In the genomic region with DNA sequence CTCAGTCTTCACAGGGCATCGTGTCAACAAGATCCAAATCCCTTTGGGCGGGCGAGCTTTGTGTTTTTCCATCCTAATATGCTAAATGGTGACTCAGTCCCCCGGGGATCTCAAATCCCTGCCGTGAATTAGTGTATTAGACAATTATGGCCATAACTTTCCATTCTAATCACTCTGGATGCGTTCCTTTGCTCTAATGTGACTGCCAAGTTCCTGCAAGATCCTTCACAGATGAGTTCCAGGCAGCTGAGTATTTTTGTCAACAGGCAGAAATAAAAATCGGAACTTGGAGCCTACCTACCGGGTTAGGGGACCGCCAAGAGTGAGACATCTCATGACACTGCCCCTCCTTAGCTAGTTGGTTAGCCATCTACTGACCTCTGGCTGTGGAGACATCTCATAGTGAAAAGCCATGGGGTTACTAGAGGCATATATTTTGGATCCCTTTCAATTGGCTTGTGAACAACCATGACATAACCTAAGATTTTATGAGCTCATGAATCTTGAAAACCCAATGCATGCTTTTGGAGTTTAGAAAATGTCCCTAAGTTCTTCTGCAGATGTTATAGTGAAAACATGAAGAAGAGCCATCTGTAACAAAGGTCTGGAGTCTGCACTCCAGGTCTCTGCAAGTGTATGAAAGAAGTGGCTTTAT, we compare ENCODE assay signal across 14 mouse cellular contexts.
DNase-seq lines count a peak whose midpoint lies in the region; ATAC-seq and TF ChIP-seq lines count a peak whose summit lies in the region.
"Had no signal": no experiment of that assay in that cellular context is flagged by ENCODE, and none has a peak within 500 bp of the region (broad histone marks: within the 10 kb centered on the region; RNA-seq: fewer than 3 reads in every experiment).

No protein-coding gene starts in this region.

- ATAC-seq in kidney, embryonic 16.5 days (ENCODE audit: low FRiP score, low TSS enrichment): no peak
- ATAC-seq: forebrain, postnatal 0 days had no signal

- no peak overlapping the region for H3K27ac ChIP-seq in kidney, embryonic 16.5 days (ENCODE audit: low read length)
- H3K27ac ChIP-seq: embryonic facial prominence, embryonic 15.5 days; heart, embryonic 15.5 days; layer of hippocampus, adult 2 months; liver, embryonic 13.5 days had no signal

- no peaks in the 10 kb centered on the region; the same call in 1 of the 2 replicates for H3K4me1 ChIP-seq in kidney, embryonic 16.5 days (ENCODE audit: insufficient read depth, low read length)
- H3K4me1 ChIP-seq: heart, embryonic 15.5 days; liver, embryonic 13.5 days had no signal

- H3K4me2 ChIP-seq in kidney, embryonic 16.5 days (replicated peaks; ENCODE audit: low read depth, low read length): no peak overlapping the region
- H3K4me2 ChIP-seq: embryonic facial prominence, embryonic 15.5 days; heart, embryonic 15.5 days; liver, embryonic 13.5 days had no signal

- TF ChIP-seq CTCF in C2C12 (IDR thresholded peaks at IDR 0.05; ENCODE audit: control insufficient read depth, insufficient read depth, insufficient read length): no peak

- no peak overlapping the region for H3K4me3 ChIP-seq in kidney, embryonic 16.5 days (ENCODE audit: low read length)
- no peak overlapping the region for H3K4me3 ChIP-seq in C2C12 (ENCODE audit: insufficient read depth, poor library complexity, severe bottlenecking)
- H3K4me3 ChIP-seq: embryonic facial prominence, embryonic 15.5 days; heart, embryonic 15.5 days; layer of hippocampus, adult 2 months; liver, embryonic 13.5 days had no signal

- H3ac ChIP-seq in C2C12 (ENCODE audit: control insufficient read depth, insufficient read length, low read depth): no peak overlapping the region

- no peaks in the 10 kb centered on the region for H3K79me3 ChIP-seq in C2C12 (ENCODE audit: low read depth)

- no peaks in the 10 kb centered on the region for H3K36me3 ChIP-seq in kidney, embryonic 16.5 days (ENCODE audit: insufficient read depth, low read length)
- H3K36me3 ChIP-seq in C2C12 (ENCODE audit: control insufficient read depth, insufficient read depth): no peaks in the 10 kb centered on the region
- H3K36me3 ChIP-seq: embryonic facial prominence, embryonic 15.5 days; heart, embryonic 15.5 days; liver, embryonic 13.5 days had no signal

- peak; percentile 27 to 39 for DNase-seq in kidney, postnatal 4 days
- peak; percentile 68 for DNase-seq in adipocyte (ENCODE audit: low spot score)
- peak; percentile 46 to 53 for DNase-seq in heart, postnatal 10 days
- no peak for DNase-seq in thymus, postnatal 10 days (ENCODE audit: low spot score in 2 of 2)
- DNase-seq in frontal cortex, postnatal 14 days (ENCODE audit: low spot score in 2 of 2): no peak
- DNase-seq: adrenal gland, postnatal 14 days; forebrain, postnatal 0 days; liver, embryonic 13.5 days; thymus, postnatal 36 days had no signal

- no peaks in the 10 kb centered on the region for H3K9me3 ChIP-seq in kidney, embryonic 16.5 days (ENCODE audit: low read length)
- H3K9me3 ChIP-seq: embryonic facial prominence, embryonic 15.5 days; heart, embryonic 15.5 days; liver, embryonic 13.5 days had no signal

- intact Hi-C loops in heart, postnatal 10 days (cut with DNase I): no loop called here

- 73% methylated on average over 9 of the region's 9 CpGs for WGBS in kidney, embryonic 16.5 days

- no peaks in the 10 kb centered on the region for H3K27me3 ChIP-seq in kidney, embryonic 16.5 days (ENCODE audit: insufficient read depth, low read length)
- H3K27me3 ChIP-seq in C2C12 (ENCODE audit: control insufficient read depth, insufficient read depth, insufficient read length): no peaks in the 10 kb centered on the region
- H3K27me3 ChIP-seq: embryonic facial prominence, embryonic 15.5 days; heart, embryonic 15.5 days; liver, embryonic 13.5 days had no signal

- H3K79me2 ChIP-seq in C2C12 (ENCODE audit: control insufficient read depth, insufficient read depth): no peaks in the 10 kb centered on the region

- no peak overlapping the region for H3K9ac ChIP-seq in kidney, embryonic 16.5 days (replicated peaks; ENCODE audit: low read length)
- H3K9ac ChIP-seq: embryonic facial prominence, embryonic 15.5 days; forebrain, postnatal 0 days; heart, embryonic 15.5 days; liver, embryonic 13.5 days had no signal

TF ChIP-seq in C2C12, 6 proteins besides CTCF, POLR2A, EP300 and RAD21:
- TF ChIP-seq MYOG (IDR thresholded peaks at IDR 0.05; ENCODE audit: control insufficient read depth, extremely low read depth, insufficient read length): no peak
- TF ChIP-seq FOSL1 (IDR thresholded peaks at IDR 0.05; ENCODE audit: insufficient read depth, low read length, poor library complexity, severe bottlenecking): peak; percentile 46

Comparison
In these comparisons a context has a peak if more than half of its experiments do, and no peak if none do; other contexts are left out.
1. DNase-seq: peak in kidney, postnatal 4 days (2 of 2), adipocyte (single experiment) and heart, postnatal 10 days (2 of 2); none in thymus, postnatal 10 days (0 of 2) and frontal cortex, postnatal 14 days (0 of 2).